Mouse (Mus musculus): ENCODE measurements around the gene Ttll8.

DNA sequence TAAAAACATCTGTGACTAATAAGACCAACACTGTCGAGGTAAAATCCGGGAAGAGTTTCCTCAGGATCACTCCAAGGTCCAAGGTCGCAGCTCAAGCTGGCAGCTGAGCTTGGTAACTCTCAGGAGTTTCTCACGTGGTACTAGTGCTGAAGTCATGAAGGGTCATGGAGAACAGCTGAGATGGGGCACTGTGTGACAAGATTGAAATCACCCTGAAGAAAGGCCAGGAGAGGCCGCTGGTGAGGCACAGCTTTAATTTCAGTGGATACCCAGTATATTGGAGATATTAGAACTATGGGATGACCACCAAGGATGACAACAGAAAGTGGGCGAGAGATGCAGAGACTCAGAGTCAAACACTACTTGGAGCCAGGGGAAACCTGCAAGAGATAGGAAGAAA is 7.4 kb downstream of the Ttll8 start:
- no peak for TF ChIP-seq POLR2A (IDR thresholded peaks at IDR 0.05; ENCODE audit: borderline replicate concordance, low read depth, low read length)
- TF ChIP-seq CTCF (IDR thresholded peaks at IDR 0.05; ENCODE audit: low read depth, low read length): no peak
